Mouse (Mus musculus) neutrophil, adult 83 days (primary cell): ENCODE measurements around the gene Syt3. TPM values are rescaled to one million over a fixed set of nuclear protein-coding genes. Genes with fewer than 3 reads are reported as not detected.

ENCODE experiments used
- total RNA-seq, 2 experiments: library from RNA; stranded (reverse); gene quantifications; one replicate each; pipeline ENCODE4 v1.2.4; 2023

Syt3 gene
- total RNA-seq, result under 1 TPM in 1 of 2 experiments, not detected in 1; 0.24 TPM

DNA sequence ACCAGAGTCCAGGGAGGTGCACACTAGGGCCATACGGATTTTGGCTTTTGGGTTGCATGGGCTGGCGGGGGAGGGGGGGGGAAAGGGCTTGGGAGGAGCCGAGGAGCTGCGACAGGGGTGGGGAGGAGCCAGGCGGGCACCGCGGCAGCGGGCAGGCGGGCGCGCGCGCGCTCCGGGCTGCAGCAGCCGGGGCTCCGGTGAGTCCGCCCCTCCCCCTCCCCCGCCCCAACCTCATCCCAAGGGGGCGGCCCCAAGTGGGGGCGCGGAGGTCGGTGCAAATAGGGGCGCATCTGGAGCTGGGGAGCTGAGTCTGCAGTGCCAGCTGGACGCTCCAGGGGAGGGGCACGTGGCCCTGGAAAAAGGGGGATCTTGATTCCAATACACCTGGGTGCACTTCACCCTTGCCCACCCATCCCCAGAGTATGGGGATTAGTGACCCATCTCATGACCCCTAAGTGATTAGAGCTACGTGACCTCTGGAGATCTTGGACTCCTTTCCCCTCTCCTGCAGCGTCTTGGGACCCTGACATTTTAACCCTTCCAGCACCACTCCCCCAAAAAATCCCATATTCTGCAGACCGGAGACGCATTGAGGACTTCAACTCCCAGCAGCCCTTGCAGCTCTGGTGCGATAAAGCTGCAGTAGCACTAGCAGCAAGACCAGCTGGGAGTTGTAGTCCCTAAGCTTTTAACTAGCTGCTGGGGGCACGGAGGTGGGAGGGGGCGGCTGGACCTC is at the start of gene Syt3:
Gene Syt3 (plus strand): TSS at position 123 of the 736 bp plus-strand sequence.

DNA sequence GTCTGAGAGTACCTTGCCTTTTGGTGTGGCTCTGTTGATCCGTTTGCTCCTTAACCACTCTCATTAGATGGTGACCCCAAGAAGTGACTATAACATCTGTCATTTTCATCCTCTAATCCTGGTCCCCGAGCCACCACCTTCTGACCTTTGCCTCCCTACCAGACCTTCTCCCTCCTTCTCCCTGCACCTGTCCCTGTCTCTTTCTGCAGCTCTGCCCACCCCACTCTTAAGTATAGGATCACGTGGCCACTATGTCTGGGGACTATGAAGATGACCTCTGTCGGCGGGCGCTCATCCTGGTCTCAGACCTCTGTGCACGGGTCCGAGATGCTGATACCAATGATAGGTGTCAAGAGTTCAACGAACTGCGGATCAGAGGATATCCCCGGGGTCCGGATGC is 1.8 kb downstream of the Syt3 start, which contains the start of gene 1700008O03Rik:
Gene 1700008O03Rik (minus strand): TSS at position 101 of the 400 bp plus-strand sequence.

DNA sequence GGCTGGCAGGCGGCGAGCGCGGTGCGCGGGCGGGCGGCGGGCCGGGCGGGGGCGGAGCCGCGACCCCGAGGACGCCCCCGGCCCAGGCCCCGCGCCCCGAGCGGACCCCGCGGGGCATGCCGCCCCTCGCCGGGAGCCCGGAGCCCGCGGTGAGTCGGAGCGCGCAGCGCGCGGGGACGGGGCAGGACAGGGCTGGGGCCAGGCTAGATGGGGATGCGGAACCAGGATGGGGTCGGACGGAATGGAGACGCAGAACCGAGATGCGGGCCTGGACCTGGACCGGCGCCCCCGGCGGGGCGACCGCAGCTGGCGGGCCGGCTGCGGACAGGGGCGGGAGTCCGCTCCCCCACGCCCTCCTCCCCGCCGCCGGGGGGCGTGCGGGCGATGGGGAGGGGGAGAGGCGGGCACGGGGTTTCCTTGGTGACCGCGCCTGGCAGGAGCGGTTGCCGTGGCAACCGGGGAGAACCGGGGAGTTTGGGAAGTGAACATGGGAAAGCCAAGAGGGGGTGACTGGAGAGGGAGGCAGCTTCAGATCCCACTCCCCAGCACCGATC is 45.1 kb downstream of the Syt3 start, which contains the start of gene Lrrc4b:
Gene Lrrc4b (plus strand): TSS at position 51 of the 554 bp plus-strand sequence.

Other genes with a start within 250 kb of the Syt3 start
- not detected for gene Klk1b16, start 247.3 kb upstream of the Syt3 start, total RNA-seq
- gene Klk1b24, start 195.9 kb upstream of the Syt3 start, total RNA-seq, result not detected
- gene Klk1b3, start 185.9 kb upstream of the Syt3 start, total RNA-seq, result not detected
- not detected for gene Klk1b4, start 176.7 kb upstream of the Syt3 start, total RNA-seq
- gene Klk1b5, start 168.2 kb upstream of the Syt3 start, total RNA-seq, result not detected
- not detected for gene Klk1, start 158.7 kb upstream of the Syt3 start, total RNA-seq
- not detected for gene Gm36864, start 147.9 kb upstream of the Syt3 start, total RNA-seq
- gene 1700028J19Rik, start 137.4 kb upstream of the Syt3 start, total RNA-seq, result under 1 TPM; 0.66 to 0.90 TPM
- gene 2410002F23Rik, start 137.4 kb upstream of the Syt3 start, total RNA-seq, result 10 to 100 TPM; 24.0 to 31.4 TPM
- not detected for gene Acp4, start 126.7 kb upstream of the Syt3 start, total RNA-seq
- not detected for gene Gm15517, start 122.7 kb upstream of the Syt3 start, total RNA-seq
- under 1 TPM; 0.61 to 0.93 TPM for gene Clec11a, start 77.2 kb upstream of the Syt3 start, total RNA-seq
- under 1 TPM; 0.26 to 0.46 TPM for gene Shank1, start 73.8 kb upstream of the Syt3 start, total RNA-seq
- not detected for gene 1700008O03Rik, start 1.7 kb downstream of the Syt3 start, total RNA-seq
- gene Lrrc4b, start 44.9 kb downstream of the Syt3 start, total RNA-seq, result not detected
- not detected for gene Aspdh, start 81.3 kb downstream of the Syt3 start, total RNA-seq
- gene Josd2, start 83.9 kb downstream of the Syt3 start, total RNA-seq, result 10 to 100 TPM; 37.7 to 41.6 TPM
- 10 to 100 TPM; 32.7 to 36.4 TPM for gene Emc10, start 112.4 kb downstream of the Syt3 start, total RNA-seq
- 1 to 10 TPM; 2.4 to 7.1 TPM for gene Fam71e1, start 112.5 kb downstream of the Syt3 start, total RNA-seq
- gene Mybpc2, start 140.6 kb downstream of the Syt3 start, total RNA-seq, result under 1 TPM in 1 of 2 experiments, not detected in 1; 0.13 TPM
- gene Spib, start 148.0 kb downstream of the Syt3 start, total RNA-seq, result 1 to 10 TPM; 3.1 to 5.3 TPM
- 10 to 100 TPM; 57.0 to 70.9 TPM for gene Pold1, start 164.7 kb downstream of the Syt3 start, total RNA-seq
- gene Nr1h2, start 169.8 kb downstream of the Syt3 start, total RNA-seq, result 100 to 1,000 TPM; 255 to 301 TPM
- 100 to 1,000 TPM; 142 to 164 TPM for gene Napsa, start 188.3 kb downstream of the Syt3 start, total RNA-seq
- gene Kcnc3, start 206.6 kb downstream of the Syt3 start, total RNA-seq, result under 1 TPM; 0.64 to 0.75 TPM